Mouse (Mus musculus) kidney, adult 2 months (tissue): Measurements from ENCODE around the gene Rims1.

Experiments
- CTCF ChIP-seq: fragments of 200-500 bp; conservative IDR thresholded peaks from 2 replicates; pipeline ENCODE4 v1.5.1; 2011; ENCODE audit warnings: low read depth, mild to moderate bottlenecking, control low read depth, low read length, moderate library complexity, mixed read lengths; ENCODE audit not compliant: insufficient read depth, insufficient read length
- POLR2A ChIP-seq: fragments of 200-500 bp; IDR thresholded peaks from one replicate; pipeline ENCODE4 v1.6.1; 2011; ENCODE audit warnings: low read depth, low read length, control low read depth

DNA sequence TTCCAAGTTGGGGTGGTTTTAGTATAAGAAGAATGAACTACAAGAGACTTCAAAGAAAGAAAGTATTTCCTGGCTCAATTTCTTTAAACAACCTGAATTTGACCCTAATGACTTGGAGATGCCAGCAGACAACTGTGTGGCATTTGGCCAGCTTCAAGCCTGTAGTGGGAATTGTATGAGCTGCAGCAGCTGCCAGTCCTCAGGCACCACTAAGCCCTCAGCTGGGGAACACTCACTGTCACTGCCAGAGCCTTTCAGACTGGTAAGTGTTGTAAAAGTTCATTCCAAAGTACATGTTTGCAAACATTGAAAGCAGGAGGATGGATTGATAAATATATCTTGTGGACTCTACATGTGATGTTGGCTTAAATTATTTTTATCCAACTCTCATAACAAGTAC lies 211.0 kb downstream of the Rims1 start:
- TF ChIP-seq POLR2A (no peak), CTCF (no peak)
